Mouse (Mus musculus) embryonic facial prominence, embryonic 15.5 days (tissue): Measurements from ENCODE around the gene Mtus2. TPM values are rescaled to one million over a fixed set of nuclear protein-coding genes. Genes with fewer than 3 reads are reported as not detected.

Experiments
- ATAC-seq: fragments of 200-750 bp; cut with Nextera tagmentation; 2 replicates; pipeline ENCODE4 v1.8.0; 2017; ENCODE audit warnings: low read depth, moderate TSS enrichment; ENCODE audit not compliant: insufficient number of reproducible peaks, low FRiP score, low TSS enrichment
- H3K27ac ChIP-seq: fragments of 300-500 bp; sonication (generic); replicated peaks from 2 replicates; pipeline ENCODE4 v1.5.1; 2015; ENCODE audit warnings: mild to moderate bottlenecking, inconsistent platforms
- H3K27me3 ChIP-seq: fragments of 300-500 bp; sonication (generic); 2 replicates; pipeline ENCODE4 v1.6.1; 2015; ENCODE audit warnings: inconsistent platforms
- H3K36me3 ChIP-seq: fragments of 300-500 bp; sonication (generic); 2 replicates; pipeline ENCODE4 v1.6.1; 2015; ENCODE audit warnings: mild to moderate bottlenecking, inconsistent platforms
- H3K4me1 ChIP-seq: fragments of 300-500 bp; sonication (generic); 2 replicates; pipeline ENCODE4 v1.6.1; 2015; ENCODE audit warnings: inconsistent platforms
- H3K4me2 ChIP-seq: fragments of 300-500 bp; sonication (generic); replicated peaks from 2 replicates; pipeline ENCODE4 v1.6.1; 2015; ENCODE audit warnings: mild to moderate bottlenecking, inconsistent platforms
- H3K4me3 ChIP-seq: fragments of 300-500 bp; sonication (generic); replicated peaks from 2 replicates; pipeline ENCODE4 v1.5.1; 2015; ENCODE audit warnings: mild to moderate bottlenecking, inconsistent platforms
- H3K9ac ChIP-seq: fragments of 300-500 bp; sonication (generic); 2 replicates; pipeline ENCODE4 v1.6.1; 2015; ENCODE audit warnings: inconsistent platforms
- H3K9me3 ChIP-seq: fragments of 300-500 bp; sonication (generic); replicated peaks from 2 replicates; pipeline ENCODE4 v1.6.1; 2016; ENCODE audit warnings: inconsistent platforms
- WGBS: fragments of 180-500 bp; shearing (Covaris S2); methylation state at CpG from one replicate; pipeline ENCODE4 v1.1.7; 2015; 5-methylcytosine and 5-hydroxymethylcytosine counted together
- polyA plus RNA-seq: library from polyadenylated mRNA; unstranded; fragments of >200 nt; fragmentation: Nextera tagmentation; extraction: Ambion mirVana; gene quantifications from 2 replicates; pipeline ENCODE4 v1.2.1, GENCODE M21; 2015

Gene Mtus2
- polyA plus RNA-seq, 1 experiment from 2014 or later, result 4.5 TPM

DNA sequence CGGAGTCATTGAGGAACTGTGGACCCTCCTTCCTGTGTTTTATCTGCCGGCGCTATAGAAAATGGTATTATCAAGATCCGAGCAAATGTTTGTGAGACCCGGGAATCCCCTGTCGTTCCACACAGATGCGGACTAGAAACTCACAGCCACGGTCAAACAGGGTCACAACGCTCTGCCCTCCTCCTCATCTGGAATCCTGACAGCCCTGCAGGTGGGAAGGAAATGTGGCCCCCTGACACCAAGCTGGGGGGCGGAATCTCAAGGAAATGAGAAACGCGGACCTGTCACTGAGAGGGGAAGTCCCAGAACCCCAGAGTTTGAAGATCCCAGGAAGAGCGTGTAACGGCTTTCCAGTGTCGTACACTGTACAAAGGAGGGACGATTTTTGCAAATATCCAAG, 396.3 kb downstream of the Mtus2 start:
- ATAC-seq, result no peak
- H3K27ac ChIP-seq, result no peak overlapping the region
- H3K9me3 ChIP-seq, result no peaks in the 10 kb centered on the region
- no peak overlapping the region for H3K4me3 ChIP-seq
- no peak overlapping the region for H3K9ac ChIP-seq
- H3K27me3 ChIP-seq, result no peaks in the 10 kb centered on the region
- 81% methylated on average over 16 of the region's 16 CpGs for WGBS
- H3K4me2 ChIP-seq, result no peak overlapping the region
- H3K36me3 ChIP-seq, result no peaks in the 10 kb centered on the region
- peaks cover 15% of the 10 kb centered on the region for H3K4me1 ChIP-seq

DNA sequence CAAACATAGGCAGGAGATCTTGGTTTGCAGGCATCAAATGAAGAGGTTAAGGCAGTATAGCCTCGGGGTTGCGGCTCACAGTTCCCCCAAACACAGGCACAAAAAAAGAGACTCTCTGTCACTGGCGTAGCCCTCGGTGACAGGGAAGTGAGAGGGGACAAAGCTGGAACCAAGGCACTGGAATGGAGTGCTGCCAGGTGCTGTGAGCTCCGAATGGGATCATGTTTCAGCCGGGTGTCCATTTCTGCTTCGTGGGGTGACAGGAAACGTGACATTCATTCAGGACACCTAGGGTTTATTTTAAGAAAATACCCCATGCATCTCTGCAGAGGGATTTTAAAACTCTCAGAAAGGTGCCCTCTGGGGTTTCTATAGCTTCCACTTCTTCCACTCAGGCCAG, 397.4 kb downstream of the Mtus2 start:
- no peaks in the 10 kb centered on the region for H3K27me3 ChIP-seq
- H3K4me3 ChIP-seq, result no peak overlapping the region
- no peak for ATAC-seq
- H3K36me3 ChIP-seq, result no peaks in the 10 kb centered on the region
- H3K4me2 ChIP-seq, result no peak overlapping the region
- peaks cover 9% of the 10 kb centered on the region for H3K4me1 ChIP-seq
- H3K27ac ChIP-seq, result no peak overlapping the region
- H3K9me3 ChIP-seq, result no peaks in the 10 kb centered on the region
- 41% methylated on average over 8 of the region's 8 CpGs for WGBS
- H3K9ac ChIP-seq, result no peak overlapping the region

DNA sequence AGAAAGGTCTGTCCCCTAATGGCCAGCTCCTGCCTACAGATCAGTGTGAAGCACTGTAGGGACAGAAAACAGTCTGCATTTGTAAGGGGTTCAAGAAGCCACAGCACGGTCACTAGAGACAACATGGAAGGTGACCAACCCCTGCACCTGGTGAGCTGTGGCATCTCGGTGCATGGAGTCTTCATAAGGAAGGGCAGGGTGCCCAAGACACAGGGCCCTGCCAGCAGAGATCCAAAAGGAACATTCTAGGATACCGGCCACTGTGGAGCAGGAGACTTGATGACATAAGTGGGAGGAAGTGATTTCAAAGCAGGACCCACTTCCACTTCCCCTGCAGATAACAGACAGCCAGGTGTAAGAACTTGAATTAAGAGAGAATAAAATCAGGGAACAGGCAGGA, 398.7 kb downstream of the Mtus2 start:
- ATAC-seq, result no peak

DNA sequence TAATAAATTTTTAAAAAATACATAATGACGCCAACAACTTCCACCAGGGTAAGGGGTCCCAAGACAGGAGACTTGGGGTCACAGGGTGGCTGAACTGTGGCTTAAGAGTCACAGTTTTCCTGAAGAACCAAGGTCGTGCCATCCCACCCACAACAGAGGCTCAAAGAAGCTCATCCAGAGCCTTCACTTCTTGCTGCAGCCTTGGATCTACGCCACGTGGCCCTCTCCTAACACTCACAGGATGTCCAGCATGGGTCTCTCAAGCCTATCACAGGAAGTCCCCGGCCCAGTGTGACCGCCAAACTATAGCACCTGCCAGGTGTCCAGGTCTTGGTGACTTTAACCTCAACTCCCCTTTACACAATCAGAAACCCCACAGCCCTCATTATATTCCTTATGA, 400.0 kb downstream of the Mtus2 start:
- no peaks in the 10 kb centered on the region for H3K9me3 ChIP-seq
- peaks cover 16% of the 10 kb centered on the region for H3K4me1 ChIP-seq
- 94% methylated on average over 6 of the region's 6 CpGs for WGBS
- no peak for ATAC-seq
- no peak overlapping the region for H3K4me2 ChIP-seq
- H3K27ac ChIP-seq, result no peak overlapping the region
- H3K27me3 ChIP-seq, result no peaks in the 10 kb centered on the region
- H3K9ac ChIP-seq, result no peak overlapping the region
- H3K4me3 ChIP-seq, result no peak overlapping the region
- no peaks in the 10 kb centered on the region for H3K36me3 ChIP-seq

More for the DNA sequence above, 398.7 kb downstream of the Mtus2 start:
- H3K4me1 ChIP-seq, result 0 out of 2 replicates have a peak, but pooled peaks cover 5% of the 10 kb centered on the region
- no peak overlapping the region for H3K4me3 ChIP-seq
- WGBS, result 80% methylated on average over 3 of the region's 3 CpGs
- no peaks in the 10 kb centered on the region for H3K9me3 ChIP-seq
- H3K36me3 ChIP-seq, result no peaks in the 10 kb centered on the region
- no peak overlapping the region for H3K27ac ChIP-seq
- H3K27me3 ChIP-seq, result no peaks in the 10 kb centered on the region
- no peak overlapping the region for H3K9ac ChIP-seq
- no peak overlapping the region for H3K4me2 ChIP-seq

DNA sequence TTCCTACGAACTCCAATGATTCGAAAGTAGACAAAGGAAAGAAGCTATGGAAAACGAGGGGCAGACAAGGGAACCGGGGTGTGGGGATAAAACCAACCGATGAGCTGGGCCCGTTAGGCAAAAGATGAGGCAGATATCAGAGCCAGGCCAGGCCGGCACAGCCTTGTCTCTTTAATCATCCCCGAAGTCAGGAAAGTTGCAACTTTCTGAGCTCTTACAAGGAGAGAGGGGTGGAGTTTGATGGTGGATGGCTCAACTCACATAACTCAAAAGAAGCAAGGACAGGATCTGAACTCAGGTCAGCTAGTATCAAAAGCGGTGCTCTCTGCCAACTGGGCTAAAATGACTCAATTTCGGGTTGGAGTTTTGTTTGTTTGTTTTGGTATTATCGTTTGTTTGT, 402.0 kb downstream of the Mtus2 start:
- WGBS, result 89% methylated on average over 11 of the region's 11 CpGs
- H3K9ac ChIP-seq, result no peak overlapping the region
- ATAC-seq, result no peak
- H3K4me2 ChIP-seq, result no peak overlapping the region
- H3K36me3 ChIP-seq, result no peaks in the 10 kb centered on the region
- no peaks in the 10 kb centered on the region for H3K9me3 ChIP-seq
- H3K27me3 ChIP-seq, result no peaks in the 10 kb centered on the region
- no peak overlapping the region for H3K4me3 ChIP-seq
- no peak overlapping the region for H3K27ac ChIP-seq
- H3K4me1 ChIP-seq, result peaks cover 16% of the 10 kb centered on the region

DNA sequence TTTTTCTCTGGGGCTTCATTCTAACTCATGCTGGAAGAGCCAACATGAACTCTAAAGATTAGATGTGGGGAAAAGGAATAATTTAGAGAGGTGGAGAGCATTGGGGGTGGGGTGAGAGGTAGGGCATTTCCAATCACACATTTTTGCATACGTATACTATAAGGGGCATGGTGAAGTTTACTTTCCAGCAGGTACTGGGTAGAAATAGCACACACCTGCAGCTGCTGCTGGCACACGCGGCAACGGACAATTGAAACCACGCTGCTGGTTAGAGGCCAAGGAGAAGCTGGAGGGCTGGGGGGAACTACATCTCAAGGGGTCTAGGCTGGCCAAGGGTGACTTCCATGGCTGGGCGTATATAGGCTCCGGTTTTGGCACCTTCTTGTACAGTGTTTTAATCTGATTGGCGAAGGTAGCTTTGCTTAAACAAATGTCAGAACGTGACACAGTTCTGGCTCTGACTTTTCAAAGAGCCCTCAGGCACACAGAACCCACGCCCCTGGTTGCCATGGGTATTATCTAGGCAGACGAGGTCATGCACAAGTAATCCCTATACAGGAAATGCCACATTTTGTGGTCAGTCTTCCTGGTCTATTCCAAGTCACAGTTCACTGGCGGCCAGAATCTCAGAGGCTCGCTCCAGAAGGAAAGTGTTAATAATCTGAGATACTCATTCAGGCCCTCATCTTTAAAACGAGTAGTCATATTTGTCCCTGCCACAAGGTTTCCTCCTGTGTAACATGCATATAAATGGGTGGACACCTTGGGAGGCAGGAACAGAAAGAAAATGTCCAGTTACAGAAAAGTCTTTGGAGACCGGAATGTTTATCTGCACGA, 404.0 kb downstream of the Mtus2 start:
- H3K4me1 ChIP-seq, result peaks cover 12% of the 10 kb centered on the region
- no peak for ATAC-seq
- H3K27me3 ChIP-seq, result no peaks in the 10 kb centered on the region
- no peak overlapping the region for H3K4me3 ChIP-seq
- H3K27ac ChIP-seq, result no peak overlapping the region
- 41% methylated on average over 16 of the region's 16 CpGs for WGBS
- no peaks in the 10 kb centered on the region for H3K9me3 ChIP-seq
- H3K9ac ChIP-seq, result no peak overlapping the region
- no peaks in the 10 kb centered on the region for H3K36me3 ChIP-seq
- no peak overlapping the region for H3K4me2 ChIP-seq

DNA sequence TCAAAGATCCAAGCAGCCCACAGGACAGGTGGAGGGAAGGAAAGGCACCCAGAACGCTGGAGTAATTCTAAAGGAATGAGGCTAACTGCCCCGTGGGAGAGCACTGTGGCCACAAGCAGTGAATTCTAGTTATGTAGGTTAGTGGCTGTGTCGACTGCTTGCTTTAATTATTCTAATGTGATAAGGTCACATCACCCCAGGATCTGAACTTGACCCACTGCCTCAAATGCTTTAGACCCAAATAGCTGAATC, 404.6 kb downstream of the Mtus2 start:
- peaks cover 12% of the 10 kb centered on the region for H3K4me1 ChIP-seq
- H3K36me3 ChIP-seq, result no peaks in the 10 kb centered on the region
- H3K4me2 ChIP-seq, result no peak overlapping the region
- WGBS, result 24% methylated on average over 3 of the region's 3 CpGs
- H3K27me3 ChIP-seq, result no peaks in the 10 kb centered on the region
- no peaks in the 10 kb centered on the region for H3K9me3 ChIP-seq
- ATAC-seq, result no peak
- no peak overlapping the region for H3K4me3 ChIP-seq
- no peak overlapping the region for H3K9ac ChIP-seq
- no peak overlapping the region for H3K27ac ChIP-seq

DNA sequence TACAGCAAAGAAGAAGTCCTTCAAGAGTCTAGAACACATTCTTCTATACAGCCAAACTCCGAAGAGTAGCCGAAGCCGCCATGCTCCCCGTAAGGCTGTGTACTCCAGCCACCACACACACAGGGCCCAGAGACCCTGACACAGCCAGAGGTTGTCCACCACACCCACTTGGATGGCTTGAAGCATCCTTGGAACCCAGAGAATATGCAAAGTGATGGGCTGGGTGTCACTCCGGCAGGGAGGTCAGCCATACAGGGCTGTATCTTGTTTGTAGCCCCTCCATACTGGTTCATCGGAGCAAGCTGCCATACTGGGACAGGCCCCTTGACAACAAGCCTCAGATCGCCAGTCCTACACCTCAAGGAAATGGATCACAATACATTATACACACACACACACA, 405.2 kb downstream of the Mtus2 start:
- H3K4me1 ChIP-seq, result peaks cover 12% of the 10 kb centered on the region
- no peak overlapping the region for H3K4me3 ChIP-seq
- no peaks in the 10 kb centered on the region for H3K36me3 ChIP-seq
- no peak overlapping the region for H3K9ac ChIP-seq
- no peaks in the 10 kb centered on the region for H3K9me3 ChIP-seq
- WGBS, result 94% methylated on average over 7 of the region's 7 CpGs
- no peak overlapping the region for H3K27ac ChIP-seq
- H3K4me2 ChIP-seq, result no peak overlapping the region
- no peaks in the 10 kb centered on the region for H3K27me3 ChIP-seq
- ATAC-seq, result no peak

DNA sequence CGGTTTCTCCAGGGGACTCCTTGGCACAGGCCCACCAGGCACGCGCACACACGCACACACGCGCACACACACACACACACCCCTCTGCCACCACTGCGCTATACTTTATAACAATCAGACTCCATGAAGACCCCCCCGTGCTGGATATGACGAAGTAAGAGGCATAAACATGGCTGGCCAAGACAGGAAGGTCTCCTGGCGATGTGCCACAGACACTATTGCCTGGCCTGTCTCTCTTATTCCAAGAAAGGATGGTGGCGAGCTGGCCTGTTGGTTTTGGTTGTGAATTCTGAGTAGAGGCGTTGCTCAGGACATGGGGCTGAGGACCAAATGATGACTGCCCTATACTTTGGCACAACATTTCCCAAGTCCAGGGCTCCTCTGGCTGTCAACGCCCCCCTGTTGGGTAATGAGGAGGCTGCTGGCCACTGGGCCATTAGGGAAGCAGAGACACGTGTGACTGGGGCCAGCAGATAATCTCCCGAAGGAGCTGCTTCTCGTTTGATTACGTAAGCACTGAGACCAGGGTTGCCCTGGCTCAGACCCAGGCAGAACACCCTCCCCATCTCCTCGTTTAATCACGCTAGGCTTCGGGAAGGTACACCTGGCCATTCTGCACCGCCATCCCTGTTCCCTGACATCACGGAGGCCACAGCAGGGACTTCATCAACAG, 406.5 kb downstream of the Mtus2 start:
- no peak overlapping the region for H3K27ac ChIP-seq
- H3K4me3 ChIP-seq, result no peak overlapping the region
- H3K9me3 ChIP-seq, result no peaks in the 10 kb centered on the region
- peaks cover 12% of the 10 kb centered on the region for H3K4me1 ChIP-seq
- no peaks in the 10 kb centered on the region for H3K27me3 ChIP-seq
- 82% methylated on average over 22 of the region's 22 CpGs for WGBS
- ATAC-seq, result no peak
- no peak overlapping the region for H3K4me2 ChIP-seq
- H3K36me3 ChIP-seq, result no peaks in the 10 kb centered on the region
- H3K9ac ChIP-seq, result no peak overlapping the region

Other genes with a start within 250 kb of the Mtus2 start
- 10.3 and 12.9 TPM in 2 replicates for gene Flt1, start 231.3 kb upstream of the Mtus2 start, polyA plus RNA-seq
- gene Pomp, start 96.9 kb upstream of the Mtus2 start, polyA plus RNA-seq, result 431 and 459 TPM in 2 replicates
- gene Slc46a3, start 62.5 kb upstream of the Mtus2 start, polyA plus RNA-seq, result 3.7 and 4.6 TPM in 2 replicates